Mouse (Mus musculus) thymus, postnatal 4 days (tissue): ENCODE results near the gene Ftl1.
A peak's percentile ranks its signal among the peaks of the same experiment; 100 is the strongest.

Experiments
- DNase-seq: peaks from one replicate; pipeline ENCODE4 v3.0.0; 2021

Gene Ftl1

DNA sequence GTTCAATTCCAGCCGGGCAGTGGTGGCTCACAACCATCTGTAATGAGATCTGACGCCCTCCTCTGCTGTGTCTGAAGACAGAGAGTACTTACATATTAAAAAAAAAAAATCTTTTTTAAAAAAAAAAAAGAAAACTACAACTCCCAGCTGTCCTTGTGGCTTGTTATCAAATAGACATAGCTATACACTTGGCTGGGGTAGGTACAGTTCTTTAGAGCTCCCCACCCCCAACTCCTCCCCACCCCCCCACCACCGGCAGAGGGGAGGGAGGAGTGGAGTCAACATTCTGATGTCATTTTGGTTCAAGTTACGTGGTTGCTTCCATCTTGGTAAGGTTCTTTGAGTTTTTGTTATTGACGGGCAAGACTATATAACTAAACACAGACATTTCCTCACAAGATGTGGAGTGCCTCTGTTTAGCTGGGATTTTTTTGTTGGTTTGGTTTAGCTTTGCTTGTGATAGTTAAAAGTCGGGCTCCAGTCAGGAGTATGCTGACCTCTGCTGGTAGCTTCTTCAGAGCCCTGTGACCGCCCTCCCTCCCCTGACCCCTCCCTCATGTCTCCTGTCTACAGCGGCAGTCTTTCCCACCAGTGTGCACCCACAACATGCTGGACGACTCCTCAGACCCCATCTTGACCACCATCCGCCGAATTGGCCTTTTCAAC, 12.2 kb downstream of the Ftl1 start:
- peak; percentile 40 for DNase-seq

DNA sequence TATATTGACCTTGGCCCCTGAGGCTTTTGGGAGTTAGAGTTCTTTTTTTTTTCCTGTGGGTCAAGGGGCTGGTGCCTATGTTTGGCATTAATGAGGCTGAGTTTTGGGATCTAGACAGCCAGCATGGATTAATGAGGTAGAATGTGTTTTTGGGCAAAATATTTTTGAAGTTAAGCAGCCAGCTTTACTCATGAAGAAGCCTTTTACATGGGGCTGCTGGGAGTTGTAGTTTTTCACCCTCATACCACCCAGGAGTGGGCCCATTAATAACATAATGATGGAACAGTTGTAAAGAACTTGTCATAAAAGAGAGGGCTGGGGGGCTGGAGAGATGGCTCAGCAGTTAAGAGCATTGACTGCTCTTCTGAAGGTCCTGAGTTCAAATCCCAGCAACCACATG, 13.1 kb downstream of the Ftl1 start:
- DNase-seq, result no peak

DNA sequence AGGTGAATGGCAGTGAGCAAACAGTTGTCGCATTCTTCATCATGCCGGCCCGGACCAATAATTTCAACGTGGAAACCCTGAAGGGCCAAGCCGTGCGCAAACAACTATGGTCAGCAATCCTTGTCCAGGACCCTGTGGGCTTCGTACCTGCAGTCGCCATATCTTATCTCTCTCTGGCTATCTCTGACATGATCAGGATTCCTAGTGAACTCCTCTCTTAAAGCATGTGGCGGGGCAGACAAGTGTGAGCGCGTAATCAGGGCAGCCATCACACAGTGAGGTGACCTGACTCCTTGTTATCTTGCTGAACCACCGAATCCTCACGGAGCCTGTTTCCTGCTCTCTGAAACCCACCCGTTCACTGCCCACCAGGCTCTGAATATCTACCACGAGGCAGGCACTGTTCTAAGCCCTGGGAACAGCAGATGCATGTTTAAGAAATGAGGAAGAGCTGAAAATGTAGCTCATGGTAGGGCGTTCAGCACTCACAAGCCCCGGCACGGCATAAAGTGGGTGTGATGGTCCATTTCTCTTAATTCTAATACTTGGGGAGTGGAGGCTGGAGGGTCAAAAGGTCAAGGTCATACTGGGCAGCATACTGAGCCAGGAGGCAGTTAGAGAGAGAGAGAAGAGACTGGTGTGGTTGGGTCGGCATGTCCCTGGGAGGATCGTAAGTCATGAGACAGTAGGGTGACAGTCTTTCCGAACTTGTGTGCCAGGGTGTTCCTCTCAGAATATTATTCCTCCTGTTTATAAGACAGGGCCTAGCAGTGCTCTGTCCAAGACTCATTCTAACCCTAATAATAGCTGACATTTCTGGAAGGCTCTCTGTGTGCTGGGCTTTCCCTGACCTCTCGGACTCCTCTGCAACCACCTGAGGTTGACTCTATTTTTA, 15.9 kb downstream of the Ftl1 start:
- no peak for DNase-seq

DNA sequence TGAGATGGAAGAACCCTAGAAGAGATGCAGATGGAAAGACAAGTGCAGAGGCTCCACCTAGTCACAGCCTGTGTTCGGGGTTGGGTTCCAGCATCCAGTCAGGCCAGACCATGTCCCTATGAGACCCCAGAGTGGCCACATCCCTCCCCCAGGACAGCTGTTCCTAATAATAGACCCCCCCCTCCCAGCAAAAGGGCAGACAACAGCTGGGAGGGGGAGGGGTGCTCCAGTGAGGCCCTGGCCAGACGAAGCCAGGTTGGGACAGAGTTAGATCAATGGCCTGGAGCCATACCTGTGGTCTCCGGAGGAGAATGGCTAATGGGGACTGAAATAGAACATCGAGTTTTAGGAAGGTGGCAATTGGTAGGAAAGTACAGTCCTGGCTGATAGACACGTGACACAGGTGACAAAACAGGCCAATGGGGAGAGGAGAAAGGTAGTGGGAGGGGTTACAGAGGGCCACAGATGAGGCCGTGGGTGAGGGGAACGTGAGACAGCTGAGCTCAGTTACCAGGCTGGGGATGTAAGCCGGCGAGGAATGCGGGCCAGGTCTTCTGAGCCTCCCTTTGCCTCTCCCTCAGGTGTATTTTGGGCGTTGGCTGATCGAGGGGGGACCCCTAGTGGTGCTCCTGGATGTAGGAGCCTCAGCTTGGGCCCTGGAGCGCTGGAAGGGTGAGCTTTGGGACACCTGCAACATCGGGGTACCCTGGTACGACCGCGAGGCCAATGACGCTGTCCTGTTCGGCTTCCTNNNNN, 22.0 kb downstream of the Ftl1 start, which contains the start of gene Ruvbl2:
Ruvbl2 (minus strand) TSS at position 576 of the 756 bp plus-strand sequence.
- DNase-seq, result peak; percentile 55

DNA sequence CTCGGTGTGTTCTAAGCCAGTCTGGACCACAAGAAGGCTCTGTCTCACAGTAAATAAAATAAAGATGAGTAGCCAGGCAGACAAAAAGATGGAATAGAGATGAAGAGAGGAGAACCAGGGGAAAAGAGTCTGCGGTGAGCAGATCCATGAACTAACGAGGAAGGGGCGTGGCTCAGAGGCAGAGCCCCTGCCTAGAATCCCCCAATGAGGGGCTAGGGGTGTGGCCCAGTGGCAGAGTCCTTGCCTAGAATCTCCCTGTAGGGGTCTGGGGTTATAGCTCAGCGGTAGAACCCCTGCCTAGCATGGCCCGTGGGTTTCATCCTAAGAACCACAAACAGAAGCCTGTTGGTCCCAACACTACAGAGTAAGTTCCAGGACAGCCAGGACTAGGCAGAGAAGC, 22.6 kb downstream of the Ftl1 start:
- DNase-seq, result no peak

DNA sequence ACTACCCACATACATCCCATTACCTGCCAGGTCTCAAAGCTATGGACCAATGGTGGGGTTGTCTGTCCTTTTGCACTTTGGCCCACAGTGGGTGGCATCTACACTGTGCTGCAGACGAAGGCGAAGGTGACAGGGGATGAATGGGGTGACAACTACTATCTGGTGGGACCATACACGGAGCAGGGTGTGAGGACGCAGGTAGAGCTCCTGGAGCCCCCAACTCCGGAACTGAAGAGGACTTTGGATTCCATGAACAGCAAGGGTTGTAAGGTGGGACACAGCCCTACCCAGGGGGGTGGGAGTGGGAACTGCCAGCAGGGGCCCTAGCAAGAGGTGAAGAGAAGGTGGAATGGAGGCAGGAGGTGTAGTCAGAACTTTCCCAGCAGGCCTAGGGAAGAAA, 23.2 kb downstream of the Ftl1 start:
- no peak for DNase-seq

DNA sequence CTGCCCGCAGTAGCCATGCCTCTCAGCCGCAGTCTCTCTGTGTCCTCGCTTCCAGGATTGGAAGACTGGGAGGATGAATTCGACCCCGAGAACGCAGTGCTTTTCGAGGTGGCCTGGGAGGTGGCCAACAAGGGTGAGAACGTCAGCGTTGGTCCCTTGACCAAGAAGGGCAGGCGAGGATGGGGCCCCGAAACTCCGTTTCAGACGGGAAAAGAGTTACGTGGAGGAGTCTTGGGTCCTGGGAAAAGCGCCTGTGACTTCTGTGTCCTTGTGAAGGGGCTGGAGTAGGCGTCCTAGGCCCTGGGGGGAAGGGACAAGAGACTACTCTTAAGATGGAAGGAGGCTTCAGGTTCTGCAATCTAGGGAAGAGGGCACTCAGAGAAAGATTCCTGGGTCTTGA, 24.6 kb downstream of the Ftl1 start:
- no peak for DNase-seq

DNA sequence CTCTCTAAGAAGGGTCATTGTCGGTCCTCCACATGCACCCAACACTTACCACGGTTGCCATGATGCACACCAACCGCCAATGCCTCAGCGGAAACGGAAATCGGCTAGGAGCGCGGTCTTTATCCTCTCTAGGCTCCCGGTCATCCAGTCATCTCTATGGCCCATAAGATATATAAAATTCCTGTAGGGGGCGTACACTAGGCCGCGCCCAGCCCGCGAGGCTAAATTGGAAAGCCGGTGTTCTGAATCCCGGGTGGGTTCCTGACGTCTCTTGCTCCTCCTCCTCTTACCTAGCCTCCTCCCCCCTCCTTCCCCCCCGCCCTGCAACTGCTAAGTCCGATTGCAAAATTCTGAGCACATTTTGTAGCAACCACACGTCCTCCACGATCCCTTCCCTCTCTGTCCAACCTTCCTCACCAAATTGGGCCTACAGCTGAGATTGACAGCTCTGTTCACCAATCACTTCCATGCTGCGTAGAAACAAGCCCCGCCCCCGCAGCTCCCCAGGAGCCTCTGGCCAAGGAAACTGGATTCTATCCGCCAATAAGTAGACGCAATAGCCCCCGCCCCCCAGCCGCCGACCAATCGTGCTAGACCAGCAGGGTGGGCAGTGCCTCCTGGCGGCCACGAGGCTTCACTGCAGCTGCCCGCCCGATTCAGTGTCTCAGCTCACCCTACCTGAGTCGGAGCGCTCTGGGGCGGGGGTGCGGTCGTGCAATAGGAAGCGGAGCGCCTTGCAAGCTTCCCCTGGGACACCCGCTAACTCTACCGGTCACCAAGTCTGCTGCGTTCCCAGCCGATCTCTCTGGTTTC, 25.3 kb downstream of the Ftl1 start, which contains the start of gene Gys1:
Gys1 (plus strand) TSS at position 642 of the 813 bp plus-strand sequence.
- peak; percentile 100 for DNase-seq

DNA sequence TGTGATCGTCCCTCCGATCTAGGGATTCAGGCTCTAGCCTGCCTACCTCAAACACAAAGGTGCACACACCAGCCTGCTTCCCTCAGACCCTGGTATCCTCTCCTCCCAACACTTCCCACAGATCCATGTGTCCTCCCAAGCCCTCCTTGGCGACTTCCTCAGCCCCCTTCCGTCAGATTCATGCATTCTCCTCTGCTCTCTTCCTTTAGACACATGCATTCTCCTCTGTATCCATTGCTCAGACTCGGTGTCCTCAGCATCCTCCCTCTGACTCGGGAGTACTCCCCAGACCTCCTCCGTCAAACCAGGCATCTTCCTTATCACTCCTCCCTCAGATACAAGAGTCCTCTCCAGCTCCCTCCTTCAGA, 25.9 kb downstream of the Ftl1 start:
- no peak for DNase-seq

DNA sequence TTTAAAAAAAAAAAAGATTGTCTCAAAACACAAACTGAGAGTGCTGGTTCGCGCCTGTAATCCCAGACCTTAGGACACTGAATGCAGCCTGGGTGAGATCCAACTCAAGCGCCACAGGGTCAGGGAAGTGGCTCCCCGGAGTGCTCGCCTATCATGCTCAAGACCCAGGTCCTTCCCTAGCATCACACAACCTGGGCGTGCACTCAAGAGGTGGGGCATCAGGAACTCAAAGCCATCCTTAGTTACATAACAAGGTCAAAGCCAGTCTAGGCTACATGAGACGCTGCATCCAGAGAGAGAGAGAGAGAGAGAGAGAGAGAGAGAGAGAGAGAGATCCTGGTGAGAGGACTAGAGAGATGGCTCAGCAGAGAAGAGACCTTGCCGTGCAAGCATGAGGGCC, 33.1 kb downstream of the Ftl1 start:
- no peak for DNase-seq

DNA sequence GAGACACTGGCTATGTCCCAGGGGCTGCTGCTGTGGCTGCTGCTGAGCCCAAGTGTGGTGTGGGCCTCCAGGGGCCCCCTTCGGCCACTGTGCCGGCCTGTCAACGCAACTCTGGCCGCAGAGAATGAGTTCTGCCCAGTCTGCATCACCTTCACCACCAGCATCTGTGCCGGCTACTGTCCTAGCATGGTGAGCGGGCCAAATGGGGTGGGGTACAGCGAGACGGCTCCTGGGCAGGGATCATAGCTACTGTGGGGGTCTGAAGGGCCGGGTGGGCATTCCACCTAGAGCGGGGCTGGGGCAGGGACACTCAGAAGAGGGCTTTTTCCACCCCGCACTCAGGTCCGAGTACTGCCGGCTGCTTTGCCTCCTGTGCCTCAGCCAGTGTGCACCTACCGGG, 38.5 kb downstream of the Ftl1 start:
- DNase-seq, result no peak

DNA sequence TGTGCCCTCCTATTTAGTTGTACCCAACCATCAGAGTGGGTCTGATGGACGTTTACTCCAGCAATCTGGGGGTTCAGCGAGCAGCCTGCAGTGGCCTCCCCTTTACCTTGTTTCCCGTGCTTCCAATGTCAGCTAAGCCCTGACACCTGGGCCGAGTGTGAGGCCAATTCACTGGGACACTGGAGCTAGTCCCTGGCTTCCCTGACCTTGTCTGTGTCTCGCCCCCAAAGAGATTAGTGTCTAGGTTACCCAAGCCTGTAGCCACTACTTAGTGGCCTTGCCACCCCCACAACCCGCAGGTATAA, 39.1 kb downstream of the Ftl1 start, which contains the start of gene Lhb:
Lhb (plus strand) TSS at position 206 of the 305 bp plus-strand sequence.
- no peak for DNase-seq

DNA sequence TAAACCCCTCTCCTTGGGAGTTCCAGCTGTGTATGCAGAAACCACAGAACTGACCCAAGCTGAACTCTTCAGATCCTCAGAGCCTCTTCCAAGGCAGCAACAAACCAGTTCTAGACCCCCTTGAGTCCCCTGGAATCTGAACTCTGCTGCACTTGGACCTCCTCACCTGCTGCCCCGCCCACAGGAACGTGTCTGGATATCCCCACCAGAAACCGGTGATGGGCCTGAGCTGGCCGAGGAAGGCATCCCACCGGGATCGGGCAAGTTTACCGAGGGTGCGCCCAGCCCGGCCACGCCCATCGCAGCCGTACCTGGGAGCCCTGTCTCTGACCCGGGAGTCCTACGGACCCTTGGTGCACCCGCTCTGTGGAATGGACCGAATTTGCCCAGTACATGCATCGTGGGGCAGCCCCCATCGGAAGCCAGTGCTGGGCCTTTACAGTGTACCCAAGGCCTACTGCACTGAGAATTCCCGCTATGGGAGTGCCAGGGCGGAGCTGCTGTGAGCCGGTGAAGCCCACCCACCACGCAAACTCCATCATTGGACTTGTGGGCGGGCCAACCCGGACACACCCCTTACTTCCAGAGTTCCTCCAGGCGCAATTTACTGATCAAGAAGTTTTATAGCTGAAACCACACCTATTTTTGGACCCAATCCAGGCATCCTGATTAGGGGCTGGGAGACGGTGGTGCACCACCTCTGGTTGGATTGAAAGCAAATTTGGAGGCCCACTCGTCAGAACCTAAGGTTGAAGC, 39.6 kb downstream of the Ftl1 start:
- no peak for DNase-seq

DNA sequence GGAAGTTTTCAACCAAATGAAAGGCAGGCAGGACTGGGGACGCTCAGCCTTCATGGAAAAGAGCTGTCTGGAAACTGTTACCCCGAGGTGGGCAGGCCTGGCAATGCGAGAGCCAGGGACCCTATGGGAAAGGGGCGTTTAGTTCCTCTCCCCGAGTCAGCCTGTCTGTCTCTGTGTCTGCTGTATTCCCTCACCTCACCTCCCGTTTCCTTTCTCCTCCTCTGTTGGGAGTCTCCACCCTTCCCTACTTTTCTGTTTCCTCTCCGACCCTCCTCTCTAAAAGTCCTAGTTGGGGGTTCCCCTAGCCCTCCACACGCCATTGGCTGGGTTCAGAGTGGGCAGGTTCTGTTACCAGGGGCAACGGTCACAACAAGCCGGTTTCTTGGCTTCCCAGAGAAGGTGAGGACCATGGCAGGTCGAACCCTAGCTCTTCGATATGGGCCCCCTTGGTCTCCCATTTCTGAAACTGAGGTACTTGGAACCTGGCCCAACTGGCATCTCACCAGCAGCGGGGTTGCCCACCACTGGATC, 41.7 kb downstream of the Ftl1 start:
- DNase-seq, result no peak

DNA sequence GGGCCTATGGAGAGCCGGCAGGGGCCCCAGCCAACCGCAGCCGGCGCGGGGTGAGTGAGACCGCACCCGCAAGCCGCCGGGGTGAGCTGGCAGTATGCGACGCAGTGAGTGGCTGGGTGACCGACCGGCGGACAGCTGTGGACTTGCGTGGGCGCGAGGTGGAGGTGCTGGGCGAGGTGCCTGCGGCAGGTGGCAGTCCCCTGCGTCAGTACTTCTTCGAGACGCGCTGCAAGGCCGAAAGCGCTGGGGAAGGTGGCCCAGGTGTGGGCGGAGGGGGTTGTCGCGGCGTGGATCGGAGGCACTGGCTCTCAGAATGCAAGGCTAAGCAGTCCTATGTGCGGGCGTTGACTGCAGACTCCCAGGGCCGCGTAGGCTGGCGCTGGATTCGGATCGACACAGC, 44.0 kb downstream of the Ftl1 start:
- DNase-seq, result peak; percentile 42

DNA sequence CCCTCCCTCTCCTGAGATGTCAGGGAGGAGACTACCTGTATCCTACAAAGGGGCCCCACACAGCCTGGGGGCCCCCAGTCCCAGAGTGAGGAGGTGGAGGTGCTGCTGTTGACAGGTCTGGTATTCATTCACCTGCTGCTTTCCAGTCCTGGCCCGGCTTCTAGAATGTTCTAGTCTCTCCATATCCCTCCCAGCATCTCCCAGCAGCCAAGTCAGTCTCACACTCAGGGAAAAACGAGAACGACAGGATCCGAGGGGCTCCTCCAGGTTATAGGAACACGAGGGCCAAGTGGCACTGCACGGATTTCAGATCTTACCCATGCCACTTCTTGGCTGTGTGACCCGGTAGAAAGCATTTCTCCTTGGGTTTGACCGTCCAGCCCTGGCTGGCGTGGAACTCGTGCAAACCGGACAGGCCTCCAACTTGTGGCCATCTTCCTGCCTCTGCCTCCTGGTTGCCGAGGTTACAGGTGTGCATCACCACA, 44.9 kb downstream of the Ftl1 start:
- no peak for DNase-seq

DNA sequence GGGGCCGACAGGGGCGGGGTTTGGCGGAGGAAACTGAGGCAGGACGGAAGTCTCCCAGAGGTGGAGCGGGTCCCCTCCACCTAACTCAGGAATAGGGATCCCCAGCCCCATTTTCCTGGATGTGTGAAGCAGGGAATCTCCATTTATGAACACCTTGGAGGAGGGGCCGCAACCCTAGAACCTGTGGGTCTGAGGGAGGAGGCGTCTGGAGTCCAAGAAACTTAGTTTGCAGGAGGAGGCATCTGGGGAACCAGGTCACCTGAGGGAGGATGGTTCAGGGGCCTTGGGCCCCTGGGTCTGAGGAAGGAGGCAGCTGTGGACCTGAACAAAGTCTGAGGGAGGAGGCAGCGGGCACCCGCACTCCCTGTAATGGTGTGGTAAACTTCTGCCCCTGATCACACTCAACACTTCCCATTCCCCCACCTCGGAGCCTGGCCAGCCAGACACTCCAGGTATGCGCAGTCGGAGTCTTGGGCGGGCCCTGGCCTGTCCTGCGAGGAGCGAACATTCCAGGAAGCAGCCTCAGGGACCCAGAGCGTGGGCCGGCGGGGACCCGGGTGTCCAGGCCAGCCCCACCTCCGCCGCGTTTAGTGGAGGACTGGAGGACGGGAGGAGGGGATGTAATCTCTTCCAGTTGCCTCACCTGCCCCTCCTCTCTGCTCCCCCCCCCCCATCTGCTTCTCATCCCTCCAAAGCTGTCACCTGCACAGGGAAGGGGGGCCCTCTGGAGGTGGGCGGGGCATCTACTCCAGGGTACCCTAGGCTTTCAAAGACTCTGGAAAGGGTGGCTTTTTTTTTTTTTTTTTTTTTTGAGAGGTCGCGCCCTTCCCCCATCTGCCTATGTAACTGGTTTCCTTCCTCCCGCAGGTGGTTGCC, 45.6 kb downstream of the Ftl1 start:
- peak; percentile 30 for DNase-seq

DNA sequence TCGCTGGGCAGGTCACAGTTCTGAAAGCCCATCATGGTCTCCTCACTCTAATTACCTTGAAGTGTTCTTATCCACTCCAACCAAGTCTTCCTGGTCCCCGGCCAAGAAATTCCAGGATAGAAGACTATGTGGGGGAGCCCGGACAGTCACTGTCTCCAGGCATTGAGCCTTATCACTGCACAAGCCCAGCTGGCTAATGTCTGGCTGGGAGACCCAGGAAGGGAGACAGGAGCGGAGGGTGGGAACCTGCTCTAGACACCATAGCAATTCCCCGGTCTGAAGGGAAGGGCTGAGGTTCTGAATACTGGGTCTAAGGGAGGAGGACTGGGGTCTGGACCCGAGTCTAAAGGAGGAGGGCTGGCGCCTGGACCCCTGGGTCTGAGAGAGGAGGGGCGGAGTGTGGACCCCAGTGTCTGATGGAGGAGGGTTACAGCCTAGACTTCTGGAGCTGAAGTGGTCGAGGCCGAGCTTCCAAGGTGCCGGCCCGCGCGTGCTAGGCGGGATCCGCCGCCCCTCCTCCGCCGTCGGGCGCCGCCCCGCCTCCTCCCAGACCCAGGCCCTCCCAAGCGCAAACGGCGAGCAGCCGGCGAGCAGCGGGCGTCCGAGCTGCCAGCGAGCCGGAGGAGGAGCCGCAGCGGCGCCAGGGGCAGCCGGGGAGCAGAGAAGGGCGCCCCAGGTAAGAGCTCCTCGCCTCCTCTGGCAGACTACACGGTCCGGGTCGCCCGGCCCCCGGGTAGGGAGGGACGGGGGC, 46.4 kb downstream of the Ftl1 start, which contains the start of gene Ntf5:
Ntf5 (plus strand) TSS at position 583 of the 751 bp plus-strand sequence.
- DNase-seq, result peak; percentile 41

DNA sequence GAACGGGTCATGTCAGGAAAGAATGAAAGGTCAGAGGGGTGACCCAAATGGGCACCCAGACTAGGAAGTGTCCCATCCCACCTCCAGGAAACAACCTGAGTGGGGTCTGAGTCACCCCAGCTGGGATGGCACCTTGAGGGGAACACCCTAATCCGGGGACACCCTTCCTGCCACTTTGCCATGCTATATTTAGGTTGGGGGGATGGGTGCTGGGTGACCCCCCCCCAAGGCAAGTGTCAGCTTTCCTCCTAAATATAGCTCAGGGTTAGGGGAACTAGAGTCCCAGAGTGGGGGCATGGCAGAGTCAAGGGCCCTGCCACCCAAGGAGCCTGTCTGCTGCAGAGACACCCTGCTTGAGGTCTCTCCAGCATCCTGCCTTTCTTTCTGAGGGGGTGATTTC, 47.3 kb downstream of the Ftl1 start:
- DNase-seq, result no peak
